Mouse (Mus musculus) left cerebral cortex, adult 11 months (tissue): Measurements from ENCODE around the gene Pde9a.
A peak's percentile ranks its signal among the peaks of the same experiment; 100 is the strongest.

ENCODE experiments used
- DNase-seq: peaks from one replicate; pipeline ENCODE4 v3.0.0; 2022; ENCODE audit warnings: low spot score

Pde9a gene

DNA sequence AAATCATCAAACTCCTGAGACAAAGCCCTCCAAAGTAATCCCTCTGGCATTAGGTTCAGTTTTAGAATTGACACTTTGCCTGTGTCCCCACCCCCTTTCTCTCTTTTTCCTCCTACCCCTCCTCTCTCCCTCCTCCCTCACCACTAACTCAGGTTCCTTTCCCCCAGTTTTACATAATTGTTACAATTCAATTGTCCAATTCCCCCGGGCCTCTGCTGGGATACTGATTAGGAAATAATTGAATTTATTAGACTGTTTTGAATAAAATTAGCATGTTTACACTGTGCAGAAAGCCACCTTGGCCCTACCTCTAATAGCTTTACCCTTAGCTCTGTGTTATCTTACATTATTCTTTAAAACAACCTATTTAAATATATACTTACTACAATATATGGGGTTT lies 128.7 kb downstream of the Pde9a start:
- DNase-seq: no peak

DNA sequence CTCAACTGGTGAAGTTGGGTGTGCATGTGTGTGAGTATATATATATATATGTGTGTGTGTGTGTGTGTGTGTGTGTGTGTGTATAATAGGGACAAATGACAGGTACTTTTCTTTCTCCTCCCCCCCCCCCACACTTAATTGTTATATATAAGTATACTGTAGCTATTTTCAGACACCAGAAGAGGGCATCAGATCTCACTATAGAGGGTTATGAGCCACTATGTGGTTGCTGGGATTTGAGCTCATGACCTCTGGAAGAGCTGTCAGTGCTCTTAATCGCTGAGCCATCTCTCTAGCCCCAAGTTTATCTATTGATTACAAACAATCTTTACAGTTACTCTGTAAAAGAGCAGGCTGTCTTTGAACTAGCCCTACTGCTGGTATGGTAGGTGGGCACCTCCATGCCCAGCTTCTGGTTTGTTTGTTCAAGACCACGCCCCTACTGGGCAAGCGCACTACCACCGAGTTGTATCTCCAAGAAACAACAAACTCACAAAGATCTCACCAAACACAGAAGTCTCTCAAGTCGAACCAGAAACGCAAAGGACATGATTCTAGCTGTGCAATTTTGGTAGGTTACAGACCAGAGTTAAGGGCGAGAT lies 133.4 kb downstream of the Pde9a start:
- DNase-seq: no peak

DNA sequence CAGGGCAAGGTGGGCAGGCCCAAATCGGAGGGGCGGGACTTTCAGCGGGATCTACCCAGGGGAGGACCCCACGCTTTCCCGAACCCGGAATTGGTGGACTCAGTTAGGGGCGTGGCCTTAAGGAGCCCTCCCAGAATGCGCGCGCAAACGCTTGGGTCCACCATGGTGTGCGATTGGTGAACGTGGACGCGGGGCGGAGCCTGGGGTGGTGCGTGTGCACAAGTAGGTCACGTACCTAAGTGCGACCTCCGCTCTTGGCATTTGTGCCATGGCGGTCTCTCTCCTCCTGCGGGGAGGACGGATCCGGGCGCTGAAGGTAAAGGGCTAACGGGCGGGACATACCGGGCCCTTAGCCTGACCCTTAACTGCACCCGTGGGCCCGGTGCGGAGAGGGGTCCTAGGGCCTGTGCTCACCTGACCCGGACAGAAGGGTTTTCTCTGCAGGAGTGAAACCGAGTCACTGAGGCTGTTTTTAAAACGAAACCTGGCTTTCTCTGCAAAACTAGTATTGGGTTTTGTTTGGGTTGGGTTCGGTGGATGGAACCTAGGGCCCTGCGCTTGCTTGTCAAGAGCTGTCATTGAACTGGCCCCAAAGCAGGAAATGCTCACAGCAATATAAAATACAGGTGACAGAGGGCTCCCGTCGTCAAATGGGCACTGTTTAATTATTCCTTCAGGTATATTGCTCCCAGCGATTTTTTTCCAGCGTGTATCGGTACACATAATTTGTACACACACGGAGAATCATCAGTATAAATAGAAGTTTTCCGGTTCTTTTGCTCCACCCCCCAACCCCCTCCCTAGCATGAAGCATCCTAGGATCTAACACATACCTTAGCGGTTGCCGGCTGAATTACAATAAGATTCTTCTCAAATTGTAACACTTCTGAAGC lies 134.2 kb downstream of the Pde9a start, which contains the start of the genes Wdr4 and Ndufv3:
Gene Wdr4 (minus strand): TSS at position 35 of the 893 bp plus-strand sequence.
Gene Ndufv3 (plus strand): TSS at position 170 of the 893 bp plus-strand sequence.
- DNase-seq: peak; percentile 99

DNA sequence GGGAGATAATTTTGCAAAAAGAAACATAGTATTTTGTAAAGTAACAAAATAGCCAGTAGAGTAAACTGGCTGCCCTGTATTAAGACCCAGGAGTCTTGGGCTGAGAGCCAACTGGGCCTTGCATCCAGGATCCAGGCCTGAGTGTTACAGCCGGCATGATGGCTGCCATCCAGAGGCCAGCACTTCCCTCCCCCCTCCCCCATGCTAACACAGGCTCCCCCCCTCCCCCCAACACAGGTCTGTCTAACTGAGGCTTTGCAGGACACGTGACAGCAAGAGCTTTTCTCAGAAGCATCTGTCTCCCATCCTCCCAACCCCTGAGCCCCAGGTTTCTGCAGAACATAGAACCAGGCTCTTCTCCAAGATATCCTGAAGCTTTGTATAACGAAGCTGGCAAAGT lies 134.9 kb downstream of the Pde9a start:
- no peak for DNase-seq

DNA sequence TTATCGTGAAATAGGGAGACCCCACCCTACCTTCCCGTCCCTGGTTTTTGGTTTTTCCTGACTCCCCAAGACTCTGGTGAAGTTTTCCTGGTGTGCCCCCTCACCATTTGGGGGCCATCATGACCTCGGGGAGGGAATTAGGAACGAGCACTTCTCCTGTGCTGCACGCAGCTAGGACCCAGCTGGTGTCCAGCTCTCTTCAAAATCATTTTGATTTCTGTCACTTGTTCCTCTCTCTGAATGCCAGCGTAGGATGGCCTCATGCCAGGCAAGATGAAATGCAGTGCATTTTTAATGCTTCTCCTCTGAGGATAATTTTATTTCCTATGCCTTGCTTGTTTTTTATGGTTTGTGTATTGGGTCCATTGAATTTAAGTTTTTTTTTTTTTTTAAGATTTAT lies 135.9 kb downstream of the Pde9a start:
- DNase-seq: no peak

DNA sequence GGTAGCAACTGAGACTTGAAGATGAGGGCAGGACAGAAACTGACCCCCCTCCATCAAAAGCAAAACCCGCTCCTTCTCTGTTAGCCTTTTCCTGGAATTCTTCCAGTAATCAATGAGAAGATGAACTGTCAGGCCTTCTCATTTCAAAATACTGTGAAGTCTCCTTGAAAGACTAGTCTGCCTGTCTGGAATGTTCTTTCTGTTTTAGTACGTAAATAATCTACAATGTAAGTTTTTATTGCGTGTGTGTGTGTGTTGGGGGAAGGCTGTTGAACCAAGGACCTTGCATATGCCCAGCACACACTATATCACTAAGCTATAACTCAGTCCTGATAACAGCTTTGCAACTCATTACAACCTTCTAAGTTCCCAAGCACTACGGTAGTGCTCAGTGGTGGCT lies 139.1 kb downstream of the Pde9a start:
- no peak for DNase-seq

DNA sequence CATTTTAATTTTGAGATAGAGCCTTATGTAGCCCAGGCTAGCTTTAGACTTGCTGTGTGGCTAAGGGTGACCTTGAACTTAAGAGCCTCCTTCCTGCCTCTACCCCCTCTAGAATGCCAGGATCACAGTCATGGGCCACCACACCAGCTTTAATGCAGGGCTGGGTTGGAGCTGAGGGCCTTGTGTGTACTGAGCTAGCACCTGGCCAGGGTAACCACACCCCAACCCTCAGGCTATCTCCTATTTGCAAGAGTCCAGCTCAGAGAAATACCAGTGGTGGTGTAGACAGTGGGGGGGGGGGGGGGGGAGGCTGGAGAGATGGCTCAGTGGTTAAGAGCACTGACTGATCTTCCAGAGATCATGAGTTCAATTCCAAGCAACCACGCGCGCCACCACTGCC lies 139.8 kb downstream of the Pde9a start:
- no peak for DNase-seq
